Mouse (Mus musculus): Measurements from ENCODE around the gene Cdrt4. TPM values are rescaled to one million over a fixed set of nuclear protein-coding genes. Genes with fewer than 3 reads are reported as not detected.

The Cdrt4 gene
- polyA plus RNA-seq, 1 experiment from 2014 or later = not detected

DNA sequence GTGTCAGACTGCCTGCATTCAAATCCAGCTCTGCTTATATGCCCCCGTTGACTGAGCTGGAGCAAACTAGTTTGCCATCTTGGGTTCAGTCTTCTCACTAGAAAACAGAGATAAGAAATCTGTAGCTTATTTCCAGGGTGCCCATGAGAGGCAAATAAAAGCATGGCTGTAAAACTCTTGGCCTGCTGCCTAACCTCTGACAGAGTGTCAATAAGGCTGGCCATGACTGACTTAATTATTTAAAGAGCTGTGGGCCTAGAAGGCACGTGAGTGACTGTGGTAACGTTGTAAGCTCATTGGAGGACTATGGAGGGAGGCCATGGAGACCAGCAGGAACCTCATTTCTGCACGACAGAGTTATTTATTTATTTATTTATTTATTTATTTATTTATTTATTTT, 5.5 kb upstream of the Cdrt4 start:
- H3K9me3 ChIP-seq (ENCODE audit: control insufficient read depth, low read length) = no peaks in the 10 kb centered on the region
- TF ChIP-seq EP300 (optimal IDR thresholded peaks at IDR 0.05) (no peak), CTCF (IDR thresholded peaks at IDR 0.05; ENCODE audit: low read depth) (no peak)
- H3K9ac ChIP-seq (ENCODE audit: low read length) = no peak overlapping the region
- DNase-seq (ENCODE audit: low spot score) = no peak
- no peak overlapping the region for H3K27ac ChIP-seq (replicated peaks)
- H3K27me3 ChIP-seq (ENCODE audit: control insufficient read depth, insufficient read depth, low read length) = no peaks in the 10 kb centered on the region
- no peaks in the 10 kb centered on the region for H3K36me3 ChIP-seq (ENCODE audit: control insufficient read depth, insufficient read depth, low read length)
- 62% methylated on average over 4 of the region's 4 CpGs for WGBS
- no peak overlapping the region for H3K4me2 ChIP-seq (replicated peaks; ENCODE audit: low read depth)
- no peaks in the 10 kb centered on the region for H3K4me1 ChIP-seq (replicated peaks; ENCODE audit: control insufficient read depth, insufficient read depth)
- no peak overlapping the region for H3K4me3 ChIP-seq (ENCODE audit: low read depth, low read length)
- no peak for ATAC-seq (ENCODE audit: low FRiP score, low TSS enrichment)

DNA sequence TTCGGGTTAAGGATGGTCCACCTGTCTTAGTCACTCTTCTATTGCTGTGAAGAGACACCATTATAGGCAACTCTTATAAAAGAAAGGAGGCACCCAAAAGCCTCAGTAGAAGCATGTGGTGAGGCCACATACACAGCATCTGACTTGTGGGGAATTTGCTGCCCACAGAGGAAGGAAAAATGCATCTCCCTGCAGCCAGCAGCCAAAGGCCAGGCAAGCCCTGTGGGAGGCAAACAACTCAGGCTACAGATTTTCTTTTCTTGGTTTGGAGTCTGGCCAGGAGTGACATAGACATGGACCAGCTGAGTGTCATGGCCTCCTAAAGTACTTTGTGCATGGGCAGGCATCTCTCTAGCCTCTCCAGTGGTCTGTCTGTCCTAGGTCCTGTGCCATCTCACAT, 1.4 kb upstream of the Cdrt4 start:
- DNase-seq (ENCODE audit: low spot score) (no peak), ATAC-seq (ENCODE audit: low FRiP score, low TSS enrichment) (no peak)
- Histone ChIP-seq H3K4me3 (ENCODE audit: low read depth, low read length) (no peak overlapping the region), H3K36me3 (ENCODE audit: control insufficient read depth, insufficient read depth, low read length) (no peaks in the 10 kb centered on the region), H3K9me3 (ENCODE audit: control insufficient read depth, low read length) (no peaks in the 10 kb centered on the region), H3K4me2 (replicated peaks; ENCODE audit: low read depth) (no peak overlapping the region), H3K27ac (replicated peaks) (no peak overlapping the region), H3K27me3 (ENCODE audit: control insufficient read depth, insufficient read depth, low read length) (no peaks in the 10 kb centered on the region), H3K4me1 (replicated peaks; ENCODE audit: control insufficient read depth, insufficient read depth) (no peaks in the 10 kb centered on the region), H3K9ac (ENCODE audit: low read length) (no peak overlapping the region)
- WGBS = 80% methylated on average over 1 of the region's 1 CpGs
- no peak for TF ChIP-seq CTCF (IDR thresholded peaks at IDR 0.05; ENCODE audit: low read depth)

- Histone ChIP-seq H3K4me1 (replicated peaks; ENCODE audit: control insufficient read depth, insufficient read depth) (no peaks in the 10 kb centered on the region), H3K9me3 (ENCODE audit: control insufficient read depth, low read length) (no peaks in the 10 kb centered on the region), H3K27me3 (ENCODE audit: control insufficient read depth, insufficient read depth, low read length) (no peaks in the 10 kb centered on the region), H3K27ac (replicated peaks) (no peak overlapping the region), H3K36me3 (ENCODE audit: control insufficient read depth, insufficient read depth, low read length) (no peaks in the 10 kb centered on the region), H3K4me2 (replicated peaks; ENCODE audit: low read depth) (no peak overlapping the region), H3K4me3 (ENCODE audit: low read depth, low read length) (no peak overlapping the region), H3K9ac (ENCODE audit: low read length) (no peak overlapping the region)
- 49% methylated on average over 2 of the region's 3 CpGs for WGBS
- TF ChIP-seq CTCF (IDR thresholded peaks at IDR 0.05; ENCODE audit: low read depth) (no peak), EP300 (optimal IDR thresholded peaks at IDR 0.05) (no peak)
- DNase-seq (ENCODE audit: low spot score) (no peak), ATAC-seq (ENCODE audit: low FRiP score, low TSS enrichment) (no peak)
These were observed 3.8 kb downstream of the Cdrt4 start for GRCm38 (mm10) chr11:62954766-62955165.

GRCm38 (mm10) chr11:62955186-62955585, 4.2 kb downstream of the Cdrt4 start:
- no peak overlapping the region for H3K4me3 ChIP-seq (ENCODE audit: low read depth, low read length)
- TF ChIP-seq EP300 (optimal IDR thresholded peaks at IDR 0.05) = no peak
- no peak for TF ChIP-seq CTCF (IDR thresholded peaks at IDR 0.05; ENCODE audit: low read depth)
- ATAC-seq (ENCODE audit: low FRiP score, low TSS enrichment) = no peak
- no peak overlapping the region for H3K27ac ChIP-seq (replicated peaks)
- H3K4me1 ChIP-seq (replicated peaks; ENCODE audit: control insufficient read depth, insufficient read depth) = no peaks in the 10 kb centered on the region
- H3K9ac ChIP-seq (ENCODE audit: low read length) = no peak overlapping the region
- no peaks in the 10 kb centered on the region for H3K36me3 ChIP-seq (ENCODE audit: control insufficient read depth, insufficient read depth, low read length)
- no peaks in the 10 kb centered on the region for H3K27me3 ChIP-seq (ENCODE audit: control insufficient read depth, insufficient read depth, low read length)
- no peak overlapping the region for H3K4me2 ChIP-seq (replicated peaks; ENCODE audit: low read depth)
- no peak for DNase-seq (ENCODE audit: low spot score)
- 71% methylated on average over 5 of the region's 5 CpGs for WGBS
- no peaks in the 10 kb centered on the region for H3K9me3 ChIP-seq (ENCODE audit: control insufficient read depth, low read length)

DNA sequence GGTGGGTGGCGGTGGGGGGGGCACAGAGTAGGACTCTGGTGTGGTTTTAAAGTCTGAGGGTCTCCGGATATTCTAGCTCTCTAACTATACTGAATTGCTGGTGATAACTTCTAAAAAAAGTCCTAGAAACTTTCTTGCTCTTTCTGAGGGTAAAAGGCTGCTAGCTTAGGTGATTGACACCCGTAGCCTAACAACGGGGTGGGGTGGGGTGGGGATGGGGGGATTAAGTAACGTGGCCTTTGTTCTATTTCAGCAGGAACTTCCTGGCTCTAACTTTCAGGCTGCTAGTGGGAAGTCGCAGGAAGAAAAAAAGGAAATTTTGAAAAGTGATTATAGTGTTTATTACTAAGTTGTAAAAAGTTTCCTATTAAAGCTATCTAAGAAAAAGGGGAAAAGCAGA, 4.8 kb downstream of the Cdrt4 start:
- Histone ChIP-seq H3K27me3 (ENCODE audit: control insufficient read depth, insufficient read depth, low read length) (no peaks in the 10 kb centered on the region), H3K4me2 (replicated peaks; ENCODE audit: low read depth) (no peak overlapping the region), H3K4me3 (ENCODE audit: low read depth, low read length) (no peak overlapping the region), H3K27ac (replicated peaks) (no peak overlapping the region), H3K4me1 (replicated peaks; ENCODE audit: control insufficient read depth, insufficient read depth) (no peaks in the 10 kb centered on the region), H3K36me3 (ENCODE audit: control insufficient read depth, insufficient read depth, low read length) (no peaks in the 10 kb centered on the region), H3K9ac (ENCODE audit: low read length) (no peak overlapping the region), H3K9me3 (ENCODE audit: control insufficient read depth, low read length) (no peaks in the 10 kb centered on the region)
- ATAC-seq (ENCODE audit: low FRiP score, low TSS enrichment) (no peak), DNase-seq (ENCODE audit: low spot score) (no peak)
- 62% methylated on average over 6 of the region's 6 CpGs for WGBS
- TF ChIP-seq EP300 (optimal IDR thresholded peaks at IDR 0.05) (no peak), CTCF (IDR thresholded peaks at IDR 0.05; ENCODE audit: low read depth) (no peak)

DNA sequence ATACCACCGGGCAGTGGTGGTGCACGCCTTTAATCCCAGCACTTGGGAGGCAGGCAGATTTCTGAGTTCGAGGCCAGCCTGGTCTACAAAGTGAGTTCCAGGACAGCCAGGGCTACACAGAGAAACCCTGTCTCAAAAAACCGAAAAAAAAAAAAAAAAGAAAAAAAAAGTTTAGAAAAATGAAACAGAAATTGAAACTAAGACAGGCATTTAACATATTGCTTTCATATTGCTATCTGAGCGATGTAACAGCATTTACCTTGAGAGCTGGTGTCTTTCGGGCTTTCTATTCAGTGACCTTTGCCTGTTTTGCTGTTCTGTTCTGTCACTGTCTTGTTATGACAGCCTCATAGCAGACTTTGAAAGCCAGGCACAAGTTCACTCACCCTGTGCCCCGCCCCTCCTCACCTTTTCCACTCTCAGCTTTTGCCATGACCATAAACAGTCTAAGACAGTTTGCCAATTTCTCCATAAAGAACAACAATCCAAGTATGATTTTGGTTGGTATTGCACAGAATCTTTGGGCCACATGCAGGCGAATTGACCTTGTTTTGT, 6.7 kb downstream of the Cdrt4 start:
- ATAC-seq (ENCODE audit: low FRiP score, low TSS enrichment) (no peak), DNase-seq (ENCODE audit: low spot score) (no peak)

More for the DNA sequence above, 6.7 kb downstream of the Cdrt4 start:
- Histone ChIP-seq H3K4me2 (replicated peaks; ENCODE audit: low read depth) (no peak overlapping the region), H3K9me3 (ENCODE audit: control insufficient read depth, low read length) (no peaks in the 10 kb centered on the region), H3K27me3 (ENCODE audit: control insufficient read depth, insufficient read depth, low read length) (no peaks in the 10 kb centered on the region), H3K4me3 (ENCODE audit: low read depth, low read length) (no peak overlapping the region), H3K4me1 (replicated peaks; ENCODE audit: control insufficient read depth, insufficient read depth) (no peaks in the 10 kb centered on the region), H3K36me3 (ENCODE audit: control insufficient read depth, insufficient read depth, low read length) (no peaks in the 10 kb centered on the region), H3K9ac (ENCODE audit: low read length) (no peak overlapping the region), H3K27ac (replicated peaks) (no peak overlapping the region)
- WGBS = 91% methylated on average over 8 of the region's 8 CpGs
- TF ChIP-seq CTCF (IDR thresholded peaks at IDR 0.05; ENCODE audit: low read depth) (no peak), EP300 (optimal IDR thresholded peaks at IDR 0.05) (no peak)
